Mouse (Mus musculus): ENCODE data around the gene Bscl2.
"Not testable (repeated sequence)": the region's sequence is repeated elsewhere in the genome, so short reads cannot be mapped to it uniquely, and the experiment has no call there.

Bscl2 gene

GRCm38 (mm10) chr19:8831262-8831661 lies 6.0 kb upstream of the Bscl2 start:
- no peak for DNase-seq (ENCODE audit: low spot score)

- no peak for DNase-seq (ENCODE audit: low spot score)
Measured at GRCm38 (mm10) chr19:8832971-8833370, 4.3 kb upstream of the Bscl2 start.

- not testable (repeated sequence) for DNase-seq (ENCODE audit: low spot score)
Measured at GRCm38 (mm10) chr19:8836327-8836726, 940 bp upstream of the Bscl2 start.

- peak; percentile 36 for DNase-seq (ENCODE audit: low spot score)
Measured at GRCm38 (mm10) chr19:8838041-8838730, 919 bp downstream of the Bscl2 start.

- no peak for DNase-seq (ENCODE audit: low spot score)
Measured at GRCm38 (mm10) chr19:8839103-8839907, 2.0 kb downstream of the Bscl2 start, which contains the start of gene Gng3. TSS of gene Gng3 (minus strand) at chr19:8839194.

- peak; percentile 70 for DNase-seq (ENCODE audit: low spot score)
Measured at GRCm38 (mm10) chr19:8839908-8840791, 2.9 kb downstream of the Bscl2 start.

- no peak for DNase-seq (ENCODE audit: low spot score)
Measured at GRCm38 (mm10) chr19:8841012-8841411, 3.7 kb downstream of the Bscl2 start.

GRCm38 (mm10) chr19:8842961-8843360 lies 5.7 kb downstream of the Bscl2 start:
- no peak for DNase-seq (ENCODE audit: low spot score)

- DNase-seq (ENCODE audit: low spot score), result peak; percentile 82
Measured at GRCm38 (mm10) chr19:8844371-8845129, 7.3 kb downstream of the Bscl2 start.

- DNase-seq (ENCODE audit: low spot score), result no peak
Measured at GRCm38 (mm10) chr19:8848356-8848755, 11.1 kb downstream of the Bscl2 start.

GRCm38 (mm10) chr19:8850402-8850901 lies 13.2 kb downstream of the Bscl2 start, which contains the start of gene Lrrn4cl:
TSS of gene Lrrn4cl (plus strand) at chr19:8850768.
- no peak for DNase-seq (ENCODE audit: low spot score)

GRCm38 (mm10) chr19:8851639-8852038 lies 14.4 kb downstream of the Bscl2 start:
- no peak for DNase-seq (ENCODE audit: low spot score)

- no peak for DNase-seq (ENCODE audit: low spot score)
Measured at GRCm38 (mm10) chr19:8852236-8852928, 15.1 kb downstream of the Bscl2 start.

- DNase-seq (ENCODE audit: low spot score), result no peak
Measured at GRCm38 (mm10) chr19:8853117-8853516, 15.8 kb downstream of the Bscl2 start.

- no peak for DNase-seq (ENCODE audit: low spot score)
Measured at GRCm38 (mm10) chr19:8857689-8858088, 20.4 kb downstream of the Bscl2 start.

GRCm38 (mm10) chr19:8859018-8859417 lies 21.8 kb downstream of the Bscl2 start:
- no peak for DNase-seq (ENCODE audit: low spot score)

GRCm38 (mm10) chr19:8864265-8864664 lies 27.0 kb downstream of the Bscl2 start:
- DNase-seq (ENCODE audit: low spot score), result no peak

GRCm38 (mm10) chr19:8870381-8870780 lies 33.1 kb downstream of the Bscl2 start:
- DNase-seq (ENCODE audit: low spot score), result not testable (repeated sequence)

- DNase-seq (ENCODE audit: low spot score), result no peak
Measured at GRCm38 (mm10) chr19:8870838-8871237, 33.6 kb downstream of the Bscl2 start.
